Mouse (Mus musculus) limb, embryonic 11.5 days (tissue): ENCODE results near the gene Gale. TPM values are rescaled to one million over a fixed set of nuclear protein-coding genes. Genes with fewer than 3 reads are reported as not detected.

ENCODE experiments used
- ATAC-seq: fragments of 200-750 bp; cut with Nextera tagmentation; 2 replicates; pipeline ENCODE4 v1.8.0; 2017; ENCODE audit warnings: low read depth; ENCODE audit not compliant: insufficient number of reproducible peaks, low FRiP score, low TSS enrichment
- DNase-seq: peaks from one replicate; pipeline ENCODE4 v3.0.0-alpha.2; 2015; ENCODE audit warnings: low spot score
- H3K27ac ChIP-seq: fragments of 300-500 bp; sonication (generic); replicated peaks from 2 replicates; pipeline ENCODE4 v1.5.1; 2014; ENCODE audit warnings: low read depth, mild to moderate bottlenecking, low read length
- H3K27me3 ChIP-seq: fragments of 300-500 bp; sonication (generic); 2 replicates; pipeline ENCODE4 v1.6.1; 2014; ENCODE audit warnings: mild to moderate bottlenecking, low read length, mixed read lengths; ENCODE audit not compliant: control insufficient read depth, insufficient read depth
- H3K36me3 ChIP-seq: fragments of 300-500 bp; sonication (generic); 2 replicates; pipeline ENCODE4 v1.6.1; 2014; ENCODE audit warnings: mild to moderate bottlenecking, low read length, moderate library complexity, mixed read lengths; ENCODE audit not compliant: control insufficient read depth, insufficient read depth
- H3K4me1 ChIP-seq: fragments of 300-500 bp; sonication (generic); 2 replicates; pipeline ENCODE4 v1.6.1; 2014; ENCODE audit warnings: low read length, mixed read lengths; ENCODE audit not compliant: control insufficient read depth, insufficient read depth
- H3K4me2 ChIP-seq: fragments of 300-500 bp; sonication (generic); 2 replicates; pipeline ENCODE4 v1.6.1; 2014; ENCODE audit warnings: low read depth, mild to moderate bottlenecking, moderate library complexity; ENCODE audit not compliant: severe bottlenecking
- H3K4me3 ChIP-seq: fragments of 300-500 bp; sonication (generic); 2 replicates; pipeline ENCODE4 v1.5.1; 2014; ENCODE audit warnings: low read depth, low read length
- H3K9ac ChIP-seq: fragments of 300-500 bp; sonication (generic); 2 replicates; pipeline ENCODE4 v1.6.1; 2014; ENCODE audit warnings: mild to moderate bottlenecking, low read length
- H3K9me3 ChIP-seq: fragments of 300-500 bp; sonication (generic); 2 replicates; pipeline ENCODE4 v1.6.1; 2016; ENCODE audit warnings: low read length; ENCODE audit not compliant: control insufficient read depth
- WGBS: fragments of 180-500 bp; shearing (Covaris S2); extraction: QIAGEN DNeasy Blood & Tissue Kit; methylation state at CpG from one replicate; pipeline ENCODE4 v1.1.7; 2014; 5-methylcytosine and 5-hydroxymethylcytosine counted together
- polyA plus RNA-seq: library from polyadenylated mRNA; unstranded; fragments of >200 nt; fragmentation: Nextera tagmentation; extraction: Ambion mirVana; gene quantifications from 2 replicates; pipeline ENCODE4 v1.2.1, GENCODE M21; 2014

Gene Gale
- polyA plus RNA-seq, 1 experiment from 2014 or later = 28.8 TPM

GRCm38 (mm10) chr4:135967086-135967760 lies 3.7 kb downstream of the Gale start:
- Histone ChIP-seq H3K27me3 (no peaks in the 10 kb centered on the region), H3K27ac (no peak overlapping the region), H3K4me1 (peaks cover 17% of the 10 kb centered on the region), H3K4me2 (no peak overlapping the region), H3K9me3 (no peaks in the 10 kb centered on the region), H3K4me3 (no peak overlapping the region), H3K36me3 (peaks cover 18% of the 10 kb centered on the region), H3K9ac (no peak overlapping the region)
- no peak for ATAC-seq
- no peak for DNase-seq
- WGBS = 91% methylated on average over 18 of the region's 18 CpGs

- peaks cover 17% of the 10 kb centered on the region for H3K4me1 ChIP-seq
- no peak for DNase-seq
These were observed 4.8 kb downstream of the Gale start for GRCm38 (mm10) chr4:135968271-135968869.

GRCm38 (mm10) chr4:135969070-135969750 lies 5.7 kb downstream of the Gale start:
- Histone ChIP-seq H3K4me3 (no peak overlapping the region), H3K4me2 (no peak overlapping the region), H3K27me3 (no peaks in the 10 kb centered on the region), H3K9me3 (no peaks in the 10 kb centered on the region), H3K4me1 (peaks cover 15% of the 10 kb centered on the region), H3K27ac (no peak overlapping the region), H3K36me3 (peaks cover 18% of the 10 kb centered on the region), H3K9ac (no peak overlapping the region)
- DNase-seq (no peak), ATAC-seq (no peak)
- 89% methylated on average over 13 of the region's 13 CpGs for WGBS

More at GRCm38 (mm10) chr4:135968271-135968869, 4.8 kb downstream of the Gale start:
- no peak overlapping the region for H3K4me3 ChIP-seq
- no peak overlapping the region for H3K4me2 ChIP-seq
- 69% methylated on average over 19 of the region's 19 CpGs for WGBS
- no peak for ATAC-seq
- H3K9me3 ChIP-seq = no peaks in the 10 kb centered on the region
- H3K9ac ChIP-seq = no peak overlapping the region
- H3K27me3 ChIP-seq = no peaks in the 10 kb centered on the region
- H3K36me3 ChIP-seq = peaks cover 18% of the 10 kb centered on the region
- no peak overlapping the region for H3K27ac ChIP-seq

GRCm38 (mm10) chr4:135970585-135970984 lies 7.1 kb downstream of the Gale start:
- Histone ChIP-seq H3K36me3 (peaks cover 22% of the 10 kb centered on the region), H3K9me3 (no peaks in the 10 kb centered on the region), H3K27me3 (no peaks in the 10 kb centered on the region), H3K4me3 (no peak overlapping the region), H3K9ac (no peak overlapping the region), H3K4me1 (peaks cover 8% of the 10 kb centered on the region), H3K27ac (no peak overlapping the region), H3K4me2 (no peak overlapping the region)
- DNase-seq = no peak
- ATAC-seq = no peak
- WGBS = 91% methylated on average over 11 of the region's 11 CpGs

GRCm38 (mm10) chr4:135971805-135972555 lies 8.5 kb downstream of the Gale start:
- H3K36me3 ChIP-seq = peaks cover 24% of the 10 kb centered on the region

GRCm38 (mm10) chr4:135972556-135972906 lies 9.0 kb downstream of the Gale start, which contains the start of gene Lypla2:
TSS of gene Lypla2 (minus strand) at chr4:135972626.
- no peak within 1 kb of the TSS for H3K27ac ChIP-seq

More at GRCm38 (mm10) chr4:135971805-135972555, 8.5 kb downstream of the Gale start:
- peaks cover 8% of the 10 kb centered on the region for H3K4me1 ChIP-seq
- ATAC-seq = peak; percentile 65
- peak overlapping the region; percentile 90 for H3K4me2 ChIP-seq
- WGBS = under 1% methylated on average over 35 of the region's 35 CpGs
- peak overlapping the region; percentile 68 for H3K9ac ChIP-seq
- no peaks in the 10 kb centered on the region for H3K27me3 ChIP-seq
- no peaks in the 10 kb centered on the region for H3K9me3 ChIP-seq
- DNase-seq = no peak
- H3K27ac ChIP-seq = no peak overlapping the region
- peak overlapping the region; percentile 75 for H3K4me3 ChIP-seq

GRCm38 (mm10) chr4:135972911-135973811 lies 9.6 kb downstream of the Gale start:
- Histone ChIP-seq H3K4me3 (peak overlapping the region; percentile 75), H3K4me2 (peak overlapping the region; percentile 90), H3K36me3 (peaks cover 17% of the 10 kb centered on the region), H3K9me3 (no peaks in the 10 kb centered on the region), H3K27me3 (no peaks in the 10 kb centered on the region), H3K27ac (no peak overlapping the region), H3K4me1 (peaks cover 8% of the 10 kb centered on the region), H3K9ac (0 out of 2 replicates have a peak overlapping the region, but pooled peaks have one; percentile 68)
- ATAC-seq = no peak
- DNase-seq = no peak
- 70% methylated on average over 13 of the region's 13 CpGs for WGBS

More at GRCm38 (mm10) chr4:135972556-135972906, 9.0 kb downstream of the Gale start, which contains the start of gene Lypla2:
- ATAC-seq (peak; percentile 69), DNase-seq (peak; percentile 85)
- Histone ChIP-seq H3K27me3 (no peaks in the 10 kb centered on the region), H3K9ac (peak within 1 kb of the TSS; percentile 68), H3K36me3 (peaks cover 21% of the 10 kb centered on the region), H3K9me3 (no peaks in the 10 kb centered on the region), H3K4me1 (peaks cover 8% of the 10 kb centered on the region), H3K4me2 (peak within 1 kb of the TSS; percentile 90), H3K4me3 (peak within 1 kb of the TSS; percentile 75)
- 1% methylated on average over 19 of the region's 19 CpGs for WGBS
